Mouse (Mus musculus) ES-E14 (cell line): ENCODE data around the gene Rnd1. TPM values are rescaled to one million over a fixed set of nuclear protein-coding genes. Genes with fewer than 3 reads are reported as not detected.

ENCODE experiments used
- DNase-seq: peaks from one replicate; pipeline ENCODE4 v3.0.0-alpha.2; 2013; ENCODE audit warnings: low read depth, low spot score
- H3K27ac ChIP-seq: 2 replicates; pipeline ENCODE4 v1.5.1; 2012; ENCODE audit warnings: low read depth, mild to moderate bottlenecking, low read length, moderate library complexity, mixed read lengths; ENCODE audit not compliant: poor library complexity, insufficient read depth, severe bottlenecking
- H3K36me3 ChIP-seq: 2 replicates; pipeline ENCODE4 v1.6.1; 2012; ENCODE audit warnings: mild to moderate bottlenecking, low read length, moderate library complexity, mixed read lengths; ENCODE audit not compliant: control insufficient read depth, poor library complexity, insufficient read depth, severe bottlenecking
- H3K4me1 ChIP-seq, 2 experiments: fragments of 150-350 bp in 1 of 2; sonication (generic) in 1 of 2; 2 replicates each; pipeline ENCODE4 v1.6.1; 2012; ENCODE audit warnings: low read length in 2 of 2, mild to moderate bottlenecking in 1 of 2, mixed read lengths in 1 of 2; ENCODE audit not compliant: control insufficient read depth in 2 of 2, insufficient read depth in 2 of 2, poor library complexity in 1 of 2
- H3K4me3 ChIP-seq, 2 experiments: fragments of 150-350 bp in 1 of 2; sonication (generic) in 1 of 2; 2 replicates each; pipeline ENCODE4 v1.5.1; 2012; ENCODE audit warnings: low read length in 2 of 2, low read depth in 1 of 2, mild to moderate bottlenecking in 1 of 2, mixed read lengths in 1 of 2; ENCODE audit not compliant: insufficient read depth in 1 of 2, poor library complexity in 1 of 2, severe bottlenecking in 1 of 2
- H3K9ac ChIP-seq: 2 replicates; pipeline ENCODE4 v1.6.1; 2012; ENCODE audit warnings: low read depth, mild to moderate bottlenecking, low read length, mixed read lengths; ENCODE audit not compliant: poor library complexity, insufficient read depth, severe bottlenecking
- H3K9me3 ChIP-seq: fragments of 150-350 bp; sonication (generic); 2 replicates; pipeline ENCODE4 v1.6.1; 2012; ENCODE audit warnings: low read depth, mild to moderate bottlenecking, low read length; ENCODE audit not compliant: control insufficient read depth, insufficient read depth
- CHD2 ChIP-seq: IDR thresholded peaks from 2 replicates; pipeline ENCODE4 v1.6.1; 2014; ENCODE audit warnings: mild to moderate bottlenecking, low read depth, low read length, inconsistent platforms
- HCFC1 ChIP-seq: IDR thresholded peaks from 2 replicates; pipeline ENCODE4 v1.6.1; 2012; ENCODE audit warnings: low read length, inconsistent platforms, borderline replicate concordance; ENCODE audit not compliant: insufficient read depth
- MAFK ChIP-seq: IDR thresholded peaks from 2 replicates; pipeline ENCODE4 v1.6.1; 2014; ENCODE audit warnings: mild to moderate bottlenecking, low read depth, low read length, inconsistent platforms; ENCODE audit not compliant: insufficient read depth
- ZC3H11A ChIP-seq: IDR thresholded peaks from 2 replicates; pipeline ENCODE4 v1.6.1; 2012; ENCODE audit warnings: low read depth, mild to moderate bottlenecking, inconsistent platforms, low read length, borderline replicate concordance
- ZNF384 ChIP-seq: IDR thresholded peaks from 2 replicates; pipeline ENCODE4 v1.6.1; 2012; ENCODE audit warnings: low read depth, low read length, inconsistent platforms
- in situ Hi-C, 2 experiments: fragments of 600-800 bp; cut with MboI; formaldehyde crosslinking; loops; one replicate each; pipeline ENCODE4 v1.15.1; 2025; ENCODE audit warnings: low sequenced_read_pairs in 2 of 2, inconsistent platforms in 1 of 2; ENCODE audit not compliant: unreplicated experiment in 2 of 2
- total RNA-seq: library from RNA; depleted of rRNA; stranded (reverse); fragments of 300-350 nt; gene quantifications from 2 replicates; pipeline ENCODE4 v1.2.3, GENCODE M21; 2012

The Rnd1 gene
- total RNA-seq, 1 experiment: 7.6 TPM

- DNase-seq: no peak
- H3K9ac ChIP-seq: no peak overlapping the region
- H3K27ac ChIP-seq: no peak overlapping the region
- TF ChIP-seq ZNF384 (no peak), ZC3H11A (no peak)
- in situ Hi-C loops: no loop called here
- H3K36me3 ChIP-seq: no peaks in the 10 kb centered on the region
- H3K4me1 ChIP-seq: peaks cover 2 to 13% of the 10 kb centered on the region in 2 experiments; a peak in 2 of 4 replicates
- H3K4me3 ChIP-seq: no peak overlapping the region
- no peaks in the 10 kb centered on the region for H3K9me3 ChIP-seq
Observed at GRCm38 (mm10) chr15:98677977-98678376, 716 bp upstream of the Rnd1 start.

GRCm38 (mm10) chr15:98676471-98676870 lies 790 bp downstream of the Rnd1 start:
- Histone ChIP-seq H3K27ac (no peak overlapping the region), H3K4me1 (peaks cover 2 to 13% of the 10 kb centered on the region in 2 experiments; a peak in 2 of 4 replicates), H3K4me3 (peak overlapping the region in 1 of 2 experiments; percentile 72; a peak in 1 of 4 replicates), H3K9ac (no peak overlapping the region), H3K36me3 (peaks cover 2% of the 10 kb centered on the region; the same call in 1 of the 2 replicates), H3K9me3 (no peaks in the 10 kb centered on the region)
- TF ChIP-seq MAFK: no peak
- TF ChIP-seq ZNF384: no peak
- TF ChIP-seq CHD2: no peak
- TF ChIP-seq HCFC1: no peak
- TF ChIP-seq ZC3H11A: no peak
- in situ Hi-C loops: no loop called here
- DNase-seq: no peak

GRCm38 (mm10) chr15:98675634-98676250 lies 1.5 kb downstream of the Rnd1 start:
- Histone ChIP-seq H3K36me3 (peaks cover 2% of the 10 kb centered on the region; the same call in 1 of the 2 replicates), H3K4me1 (peaks cover 2 to 13% of the 10 kb centered on the region in 2 experiments; a peak in 2 of 4 replicates), H3K4me3 (no peak overlapping the region; a peak in 1 of 4 replicates), H3K9me3 (no peaks in the 10 kb centered on the region), H3K27ac (no peak overlapping the region), H3K9ac (no peak overlapping the region; the same call in 1 of the 2 replicates)
- TF ChIP-seq CHD2 (no peak), ZNF384 (no peak), HCFC1 (no peak), MAFK (no peak), ZC3H11A (no peak)
- no peak for DNase-seq
- in situ Hi-C loops: no loop called here

DNA sequence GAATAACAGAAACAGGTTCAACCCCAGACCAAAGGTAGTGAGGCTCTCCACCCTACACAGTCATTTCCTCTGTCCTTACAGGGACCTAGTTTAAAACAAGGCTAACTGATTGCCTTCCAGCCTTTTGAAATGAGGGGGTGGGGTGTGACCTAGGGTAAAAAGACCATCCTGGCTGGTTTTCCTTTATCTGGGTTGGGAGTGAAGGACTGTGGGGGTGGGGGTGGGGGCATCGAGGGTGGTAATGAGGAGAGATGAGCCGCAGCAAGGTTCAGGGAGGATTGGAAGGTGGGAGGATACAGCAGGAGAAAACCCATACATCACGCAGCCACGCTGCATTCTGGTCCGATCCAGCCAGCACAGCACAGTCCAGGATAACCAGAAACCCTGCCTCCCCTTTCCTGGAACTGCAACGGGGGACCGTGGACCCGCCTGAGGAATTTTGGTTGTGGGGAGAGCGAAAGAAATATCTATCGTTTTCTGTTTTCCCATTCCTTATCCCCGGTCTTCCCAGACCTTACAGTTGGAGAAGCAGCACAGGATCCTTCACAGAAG lies 2.2 kb downstream of the Rnd1 start:
- Histone ChIP-seq H3K27ac (no peak overlapping the region; the same call in 1 of the 2 replicates), H3K4me1 (peaks cover 2 to 13% of the 10 kb centered on the region in 2 experiments; a peak in 2 of 4 replicates), H3K36me3 (peaks cover 2% of the 10 kb centered on the region; the same call in 1 of the 2 replicates), H3K9me3 (no peaks in the 10 kb centered on the region), H3K4me3 (no peak overlapping the region), H3K9ac (no peak overlapping the region; the same call in 1 of the 2 replicates)
- DNase-seq: no peak
- TF ChIP-seq MAFK (no peak), ZNF384 (no peak), HCFC1 (no peak), CHD2 (no peak), ZC3H11A (no peak)
- in situ Hi-C loops: no loop called here
